Mouse (Mus musculus): ENCODE results near the gene Hoxb6. TPM values are rescaled to one million over a fixed set of nuclear protein-coding genes. Genes with fewer than 3 reads are reported as not detected.

Hoxb6 gene
- total and polyA plus RNA-seq, 3 experiments, result not detected

DNA sequence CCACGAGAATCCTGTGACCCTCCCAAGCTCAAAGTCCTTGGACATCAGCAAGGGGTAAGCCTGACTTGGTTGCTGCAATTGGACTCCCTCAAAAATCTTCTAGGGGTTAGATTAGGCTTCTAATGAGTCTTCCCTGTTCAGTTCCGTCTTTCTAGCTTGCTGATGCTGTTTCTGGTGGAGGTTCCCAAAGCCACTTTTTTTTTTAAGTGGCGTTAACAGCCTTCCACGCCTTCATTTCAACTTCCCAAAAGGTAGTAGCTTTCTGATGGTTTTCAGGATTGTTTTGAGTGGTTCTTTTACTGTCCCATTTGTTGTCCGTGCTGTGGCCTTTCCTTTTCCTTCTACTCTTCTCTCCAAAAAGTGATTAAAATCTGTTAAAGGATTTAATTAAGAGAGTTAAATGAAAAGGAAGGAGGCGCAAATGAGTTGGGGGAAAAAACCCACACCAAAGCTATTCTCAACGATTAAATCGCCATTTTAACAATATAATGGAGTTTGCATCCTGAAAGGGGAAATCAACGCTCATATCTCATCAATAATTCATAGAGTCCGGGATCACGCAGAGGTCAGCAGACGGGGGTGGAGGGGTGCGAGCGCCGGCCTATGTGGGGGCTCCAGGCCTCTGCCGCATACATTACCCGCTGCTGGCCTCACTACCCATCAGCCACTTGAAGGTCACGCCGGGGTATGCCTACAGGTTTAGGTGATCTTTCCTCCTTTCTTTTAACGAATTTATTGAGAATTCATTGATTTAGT lies 18.1 kb downstream of the Hoxb6 start:
- Histone ChIP-seq H3K9me3 (replicated peaks; ENCODE audit: insufficient read depth, low read length) (no peaks in the 10 kb centered on the region), H3K4me3 (ENCODE audit: control insufficient read depth in 1 of 2, insufficient read depth in 1 of 2, low read depth in 2 of 2, low read length in 2 of 2) (peak overlapping the region; percentile 7 to 10; a peak in 2 of 4 replicates), H3K9ac (ENCODE audit: control insufficient read depth, low read depth, low read length, poor library complexity, severe bottlenecking) (no peak overlapping the region), H3K27ac (ENCODE audit: control insufficient read depth, low read depth, low read length) (no peak overlapping the region), H3K4me1 (ENCODE audit: control insufficient read depth in 1 of 2, insufficient read depth in 2 of 2, low read length in 2 of 2) (no peaks in the 10 kb centered on the region), H3K36me3 (ENCODE audit: control insufficient read depth in 1 of 2, insufficient read depth in 2 of 2, low read length in 2 of 2) (no peaks in the 10 kb centered on the region), H3K79me2 (ENCODE audit: control insufficient read depth, insufficient read depth, low read length, poor library complexity) (no peaks in the 10 kb centered on the region), H3K27me3 (ENCODE audit: control insufficient read depth in 1 of 2, insufficient read depth in 2 of 2, low read length in 2 of 2) (no peaks in the 10 kb centered on the region; a peak in 2 of 4 replicates)
- DNase-seq (ENCODE audit: low read depth, low spot score), result no peak
- TF ChIP-seq RAD21 (IDR thresholded peaks at IDR 0.05; ENCODE audit: low read depth, low read length), result no peak
- TF ChIP-seq BHLHE40 (IDR thresholded peaks at IDR 0.05; ENCODE audit: borderline replicate concordance, low read depth, low read length), result no peak
- no peak for TF ChIP-seq CHD1 (IDR thresholded peaks at IDR 0.05; ENCODE audit: low read depth, low read length)
- no peak for TF ChIP-seq NRF1 (IDR thresholded peaks at IDR 0.05; ENCODE audit: insufficient read depth, low read depth, low read length, poor library complexity, severe bottlenecking)
- no peak for TF ChIP-seq ZKSCAN1 (IDR thresholded peaks at IDR 0.05; ENCODE audit: low read depth, low read length)
- TF ChIP-seq MYC (IDR thresholded peaks at IDR 0.05; ENCODE audit: low read depth, low read length), result no peak
- no peak for TF ChIP-seq JUND (IDR thresholded peaks at IDR 0.05; ENCODE audit: low read depth, low read length)
- no peak for TF ChIP-seq MAFK (IDR thresholded peaks at IDR 0.05; ENCODE audit: borderline replicate concordance, low read depth, low read length)
- no peak for TF ChIP-seq MYB (IDR thresholded peaks at IDR 0.05; ENCODE audit: low read depth, low read length)
- TF ChIP-seq GABPA (IDR thresholded peaks at IDR 0.05; ENCODE audit: low read depth, low read length), result no peak

- H3K9me3 ChIP-seq (replicated peaks; ENCODE audit: insufficient read depth, low read length), result no peaks in the 10 kb centered on the region
- H3K4me1 ChIP-seq (ENCODE audit: control insufficient read depth in 1 of 2, insufficient read depth in 2 of 2, low read length in 2 of 2), result no peaks in the 10 kb centered on the region
- DNase-seq (ENCODE audit: low read depth, low spot score), result peak; percentile 6
- no peaks in the 10 kb centered on the region; a peak in 3 of 4 replicates for H3K27me3 ChIP-seq (ENCODE audit: control insufficient read depth in 1 of 2, insufficient read depth in 2 of 2, low read length in 2 of 2)
- TF ChIP-seq POLR2AphosphoS5 (IDR thresholded peaks at IDR 0.05; ENCODE audit: borderline replicate concordance, low read depth, low read length) (no peak), POLR2AphosphoS2 (IDR thresholded peaks at IDR 0.05; ENCODE audit: low read length) (no peak), CHD1 (IDR thresholded peaks at IDR 0.05; ENCODE audit: low read depth, low read length) (no peak), ZC3H11A (IDR thresholded peaks at IDR 0.05; ENCODE audit: low read depth, low read length) (no peak)
- H3K36me3 ChIP-seq (ENCODE audit: control insufficient read depth in 1 of 2, insufficient read depth in 2 of 2, low read length in 2 of 2), result no peaks in the 10 kb centered on the region
- H3K79me2 ChIP-seq (ENCODE audit: control insufficient read depth, insufficient read depth, low read length, poor library complexity), result no peaks in the 10 kb centered on the region
- no peak overlapping the region for H3K9ac ChIP-seq (ENCODE audit: control insufficient read depth, low read depth, low read length, poor library complexity, severe bottlenecking)
- H3K4me3 ChIP-seq (ENCODE audit: control insufficient read depth in 1 of 2, insufficient read depth in 1 of 2, low read depth in 2 of 2, low read length in 2 of 2), result peak overlapping the region; percentile 10 to 32; a peak in 2 of 4 replicates
- H3K27ac ChIP-seq (ENCODE audit: control insufficient read depth, low read depth, low read length), result no peak overlapping the region
Observed at GRCm38 (mm10) chr11:96311097-96311496, 18.8 kb downstream of the Hoxb6 start.
